Mouse (Mus musculus) lung, embryonic 16.5 days (tissue): ENCODE results near the gene Cpsf2. TPM values are rescaled to one million over a fixed set of nuclear protein-coding genes. Genes with fewer than 3 reads are reported as not detected.

Source experiments
- polyA plus RNA-seq: library from polyadenylated mRNA; unstranded; fragments of >200 nt; fragmentation: Nextera tagmentation; extraction: Ambion mirVana; gene quantifications from 2 replicates; pipeline ENCODE4 v1.2.1, GENCODE M21; 2015

Cpsf2 gene
- polyA plus RNA-seq, 1 experiment from 2014 or later, result 27.2 TPM

Other genes starting within 250 kb of the Cpsf2 start
- gene Fbln5, start 156.9 kb upstream of the Cpsf2 start, polyA plus RNA-seq, result 180 and 194 TPM in 2 replicates
- gene Trip11, start 62.7 kb upstream of the Cpsf2 start, polyA plus RNA-seq, result 23.4 and 26.7 TPM in 2 replicates
- gene Atxn3, start 17.7 kb upstream of the Cpsf2 start, polyA plus RNA-seq, result 15.7 and 16.8 TPM in 2 replicates
- gene Slc24a4, start 152.7 kb downstream of the Cpsf2 start, polyA plus RNA-seq, result 3.1 and 4.3 TPM in 2 replicates